Mouse (Mus musculus): Measurements from ENCODE around the gene Psma7. TPM values are rescaled to one million over a fixed set of nuclear protein-coding genes. Genes with fewer than 3 reads are reported as not detected.

Gene Psma7
- polyA plus RNA-seq, 1 experiment: 224 TPM

- no peak for DNase-seq (ENCODE audit: low spot score)
Measured at GRCm38 (mm10) chr2:180001635-180002034, 40.6 kb downstream of the Psma7 start.

- no peak for DNase-seq (ENCODE audit: low spot score)
Measured at GRCm38 (mm10) chr2:179998431-179998830, 43.8 kb downstream of the Psma7 start.

GRCm38 (mm10) chr2:179993071-179993470 is 49.2 kb downstream of the Psma7 start:
- no peak for DNase-seq (ENCODE audit: low spot score)

GRCm38 (mm10) chr2:179989098-179989497 is 53.1 kb downstream of the Psma7 start:
- no peak for DNase-seq (ENCODE audit: low spot score)

GRCm38 (mm10) chr2:179986437-179987022 is 55.7 kb downstream of the Psma7 start:
- DNase-seq (ENCODE audit: low spot score): no peak

Other genes with a start within 250 kb of the Psma7 start
- 11.1 and 14.8 TPM in 2 replicates for gene Taf4, start 65.8 kb downstream of the Psma7 start, polyA plus RNA-seq (2012; rRNA removed)
- gene Lsm14b, start 17.4 kb downstream of the Psma7 start, polyA plus RNA-seq (2012; rRNA removed): 48.7 and 51.4 TPM in 2 replicates
- gene Ss18l1, start 76 bp upstream of the Psma7 start, polyA plus RNA-seq (2012; rRNA removed): 5.2 and 6.0 TPM in 2 replicates
- 25.0 and 33.0 TPM in 2 replicates for gene Mtg2, start 28.2 kb upstream of the Psma7 start, polyA plus RNA-seq (2012; rRNA removed)
- gene Hrh3, start 62.1 kb upstream of the Psma7 start, polyA plus RNA-seq (2012; rRNA removed): 2.9 and 3.2 TPM in 2 replicates
- gene Osbpl2, start 76.9 kb upstream of the Psma7 start, polyA plus RNA-seq (2012; rRNA removed): 87.1 and 92.1 TPM in 2 replicates
- gene Adrm1, start 129.1 kb upstream of the Psma7 start, polyA plus RNA-seq (2012; rRNA removed): 84.3 and 84.4 TPM in 2 replicates
- gene Lama5, start 183.4 kb upstream of the Psma7 start, polyA plus RNA-seq (2012; rRNA removed): 144 and 160 TPM in 2 replicates
- 3,847 and 3,981 TPM in 2 replicates for gene Rps21, start 214.9 kb upstream of the Psma7 start, polyA plus RNA-seq (2012; rRNA removed)
- gene Cables2, start 231.1 kb upstream of the Psma7 start, polyA plus RNA-seq (2012; rRNA removed): 25.4 and 28.3 TPM in 2 replicates
- 4.6 and 5.9 TPM in 2 replicates for gene Rbbp8nl, start 247.4 kb upstream of the Psma7 start, polyA plus RNA-seq (2012; rRNA removed)

All from urinary bladder, adult 2 months (tissue).